Mouse (Mus musculus): ENCODE results near the gene Hist1h4a. TPM values are rescaled to one million over a fixed set of nuclear protein-coding genes. Genes with fewer than 3 reads are reported as not detected.
"Not testable (repeated sequence)": the region's sequence is repeated elsewhere in the genome, so short reads cannot be mapped to it uniquely, and the experiment has no call there.

Gene Hist1h4a
- polyA plus RNA-seq, 2 experiments: 0.57 to 11.8 TPM

DNA sequence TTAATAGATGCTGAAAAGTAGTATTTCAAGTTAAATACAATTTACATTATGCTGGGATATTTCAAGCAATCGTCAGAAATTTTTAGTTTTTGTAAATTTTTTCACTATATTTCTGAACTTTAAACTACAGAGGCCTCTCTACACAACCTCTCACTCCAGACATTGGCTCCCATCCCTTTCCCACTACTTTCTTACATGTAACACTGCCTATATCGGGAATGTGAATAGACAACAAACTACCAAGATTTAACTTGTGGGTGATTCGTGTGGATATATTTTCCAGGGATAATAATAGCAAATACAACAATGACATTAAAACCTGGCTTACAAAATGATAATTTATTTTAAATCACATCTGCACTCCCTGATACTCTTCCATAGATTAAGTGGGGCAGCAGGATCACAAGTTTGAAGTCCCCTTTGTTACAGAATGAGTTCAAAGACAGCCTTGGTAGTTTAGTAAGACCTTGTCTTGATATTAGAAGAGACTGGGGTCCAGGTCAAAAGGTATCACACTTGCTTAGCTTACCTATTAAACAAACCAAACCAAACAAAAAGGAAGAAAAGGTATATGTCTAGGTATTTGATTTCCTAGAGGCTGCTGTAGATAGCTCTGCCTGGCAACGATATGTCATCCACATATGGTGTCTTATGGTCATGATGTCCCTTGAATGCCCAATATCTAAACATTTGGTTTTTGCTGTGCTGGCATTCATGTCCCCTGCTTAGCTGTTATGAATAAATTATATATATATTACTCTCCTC is 7.5 kb downstream of the Hist1h4a start:
- 46% methylated on average over 4 of the region's 4 CpGs for WGBS (ENCODE audit: insufficient replicate concordance)
- DNase-seq (ENCODE audit: low read depth in 3 of 3, low spot score in 3 of 3): no peak
- no peaks in the 10 kb centered on the region for H3K36me3 ChIP-seq (replicated peaks; ENCODE audit: control insufficient read depth, insufficient read depth, low read depth)
- peak overlapping the region; percentile 96 for H3K9ac ChIP-seq (replicated peaks)
- peak overlapping the region; percentile 61 to 64; a peak in 3 of 4 replicates for H3K4me3 ChIP-seq (ENCODE audit: insufficient read depth in 1 of 2, low read depth in 2 of 2, low read length in 2 of 2)
- H3K4me2 ChIP-seq (ENCODE audit: low read depth): peak overlapping the region; percentile 78
- no peak for ATAC-seq (ENCODE audit: insufficient read depth)
- TF ChIP-seq EP300 (IDR thresholded peaks at IDR 0.05; ENCODE audit: low read depth) (no peak), CTCF (IDR thresholded peaks at IDR 0.05; ENCODE audit: low read depth) (no peak)
- peak overlapping the region; percentile 99 for H3K27ac ChIP-seq
- no peaks in the 10 kb centered on the region for H3K27me3 ChIP-seq (ENCODE audit: control insufficient read depth, insufficient read depth, low read length)
- peaks cover 22 to 26% of the 10 kb centered on the region in 2 experiments for H3K4me1 ChIP-seq (replicated peaks; ENCODE audit: control insufficient read depth in 2 of 2, insufficient read depth in 2 of 2, low read length in 1 of 2)
- no peaks in the 10 kb centered on the region for H3K9me3 ChIP-seq (ENCODE audit: control insufficient read depth, low read length)

DNA sequence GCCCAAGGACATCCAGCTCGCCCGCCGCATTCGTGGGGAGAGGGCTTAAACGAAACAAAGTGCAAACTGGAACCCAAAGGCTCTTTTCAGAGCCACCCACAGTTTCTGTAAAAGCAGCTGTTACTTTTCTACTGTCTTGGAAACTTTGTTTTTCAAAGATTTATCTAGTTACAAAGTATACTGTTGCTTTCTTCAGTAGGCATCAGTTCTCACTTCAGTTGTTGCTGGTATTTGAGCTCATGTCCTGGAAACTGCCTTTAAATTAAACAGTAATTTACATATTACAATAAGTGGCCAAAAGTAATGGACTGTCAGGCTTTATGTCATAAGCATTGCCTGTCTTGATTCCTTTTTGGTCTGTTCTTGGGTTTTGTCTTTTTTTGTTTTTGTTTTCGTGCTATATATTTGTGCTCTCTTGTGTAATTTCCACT is 8.3 kb downstream of the Hist1h4a start:
- H3K27ac ChIP-seq: peak overlapping the region; percentile 99
- ATAC-seq (ENCODE audit: insufficient read depth) (no peak), DNase-seq (ENCODE audit: low read depth in 3 of 3, low spot score in 3 of 3) (no peak)
- WGBS (ENCODE audit: insufficient replicate concordance): 3% methylated on average over 6 of the region's 6 CpGs
- peak overlapping the region; percentile 96 for H3K9ac ChIP-seq (replicated peaks)
- no peaks in the 10 kb centered on the region for H3K9me3 ChIP-seq (ENCODE audit: control insufficient read depth, low read length)
- no peak for TF ChIP-seq EP300 (IDR thresholded peaks at IDR 0.05; ENCODE audit: low read depth)
- TF ChIP-seq CTCF (IDR thresholded peaks at IDR 0.05; ENCODE audit: low read depth): no peak
- peak overlapping the region; percentile 78 for H3K4me2 ChIP-seq (ENCODE audit: low read depth)
- H3K36me3 ChIP-seq (replicated peaks; ENCODE audit: control insufficient read depth, insufficient read depth, low read depth): no peaks in the 10 kb centered on the region
- H3K4me1 ChIP-seq (replicated peaks; ENCODE audit: control insufficient read depth in 2 of 2, insufficient read depth in 2 of 2, low read length in 1 of 2): peaks cover 29 to 31% of the 10 kb centered on the region in 2 experiments
- H3K27me3 ChIP-seq (ENCODE audit: control insufficient read depth, insufficient read depth, low read length): no peaks in the 10 kb centered on the region
- H3K4me3 ChIP-seq (ENCODE audit: insufficient read depth in 1 of 2, low read depth in 2 of 2, low read length in 2 of 2): peak overlapping the region; percentile 61 to 64

DNA sequence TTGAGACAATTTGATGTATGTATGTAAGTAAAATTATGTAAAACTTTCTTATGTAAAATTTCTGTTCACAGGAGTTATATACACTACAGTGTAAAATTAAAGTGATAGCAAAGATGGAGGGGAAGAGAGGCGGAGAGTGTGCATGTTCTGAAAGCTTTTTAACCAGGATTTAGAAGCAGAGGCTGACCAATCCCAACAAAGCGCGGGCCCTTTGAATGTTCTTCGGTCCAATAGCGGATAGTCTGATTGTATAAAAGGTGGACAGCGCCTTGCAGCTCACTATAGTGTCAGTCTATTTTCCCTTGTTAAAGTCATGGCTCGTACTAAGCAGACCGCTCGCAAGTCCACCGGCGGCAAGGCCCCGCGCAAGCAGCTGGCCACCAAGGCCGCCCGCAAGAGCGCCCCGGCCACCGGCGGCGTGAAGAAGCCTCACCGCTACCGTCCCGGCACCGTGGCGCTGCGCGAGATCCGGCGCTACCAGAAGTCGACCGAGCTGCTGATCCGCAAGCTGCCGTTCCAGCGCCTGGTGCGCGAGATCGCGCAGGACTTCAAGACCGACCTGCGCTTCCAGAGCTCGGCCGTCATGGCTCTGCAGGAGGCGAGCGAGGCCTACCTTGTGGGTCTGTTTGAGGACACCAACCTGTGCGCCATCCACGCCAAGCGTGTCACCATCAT is 8.8 kb downstream of the Hist1h4a start, which contains the start of gene Hist1h3b:
TSS of gene Hist1h3b (plus strand) at position 201 of the 675 bp plus-strand sequence.
- not testable (repeated sequence) for H3K27me3 ChIP-seq (ENCODE audit: control insufficient read depth, insufficient read depth, low read length); H3K9me3 ChIP-seq (ENCODE audit: control insufficient read depth, low read length); H3K36me3 ChIP-seq (replicated peaks; ENCODE audit: control insufficient read depth, insufficient read depth, low read depth)
- peaks cover 29 to 30% of the 10 kb centered on the region in 2 experiments for H3K4me1 ChIP-seq (replicated peaks; ENCODE audit: control insufficient read depth in 2 of 2, insufficient read depth in 2 of 2, low read length in 1 of 2)
- H3K4me3 ChIP-seq (ENCODE audit: insufficient read depth in 1 of 2, low read depth in 2 of 2, low read length in 2 of 2): peak within 1 kb of the TSS; percentile 61 to 64
- peak within 1 kb of the TSS; percentile 78 for H3K4me2 ChIP-seq (ENCODE audit: low read depth)
- peak; percentile 41 for TF ChIP-seq EP300 (IDR thresholded peaks at IDR 0.05; ENCODE audit: low read depth)
- WGBS (ENCODE audit: insufficient replicate concordance): 1% methylated on average over 18 of the region's 47 CpGs
- DNase-seq (ENCODE audit: low read depth in 3 of 3, low spot score in 3 of 3) (peak; percentile 96 to 98 (median 96)), ATAC-seq (ENCODE audit: insufficient read depth) (peak; percentile 73)
- peak within 1 kb of the TSS; percentile 99 for H3K27ac ChIP-seq
- peak within 1 kb of the TSS; percentile 96 for H3K9ac ChIP-seq (replicated peaks)

DNA sequence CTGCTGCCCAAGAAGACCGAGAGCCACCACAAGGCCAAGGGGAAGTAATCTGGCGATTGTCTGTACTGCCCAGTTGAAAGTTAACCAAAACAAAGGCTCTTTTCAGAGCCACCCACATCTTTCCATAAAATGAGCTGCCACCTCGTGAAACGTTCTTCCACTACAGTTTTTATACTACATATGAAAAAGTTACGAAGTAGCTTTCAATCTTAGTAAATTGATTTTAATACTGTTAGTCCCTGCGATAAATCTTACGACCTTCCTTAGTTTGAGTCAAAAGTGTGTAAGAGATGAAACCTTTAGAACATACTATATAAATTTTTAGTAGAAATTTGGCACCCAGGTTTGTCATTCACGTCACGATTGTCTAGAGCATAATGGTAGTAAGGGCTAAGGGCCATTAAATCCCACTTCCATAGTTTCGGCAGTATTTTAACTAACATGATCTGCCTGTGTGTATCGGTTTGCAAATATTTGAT is 9.5 kb downstream of the Hist1h4a start:
- ATAC-seq (ENCODE audit: insufficient read depth): peak; percentile 32
- peak in 1 of 3 experiments; percentile 66 for DNase-seq (ENCODE audit: low read depth in 3 of 3, low spot score in 3 of 3)
- H3K9ac ChIP-seq (replicated peaks): peak overlapping the region; percentile 87
- no peaks in the 10 kb centered on the region for H3K9me3 ChIP-seq (ENCODE audit: control insufficient read depth, low read length)
- H3K4me3 ChIP-seq (ENCODE audit: insufficient read depth in 1 of 2, low read depth in 2 of 2, low read length in 2 of 2): peak overlapping the region; percentile 51 to 59
- no peaks in the 10 kb centered on the region for H3K36me3 ChIP-seq (replicated peaks; ENCODE audit: control insufficient read depth, insufficient read depth, low read depth)
- H3K27me3 ChIP-seq (ENCODE audit: control insufficient read depth, insufficient read depth, low read length): no peaks in the 10 kb centered on the region
- 1% methylated on average over 11 of the region's 11 CpGs for WGBS (ENCODE audit: insufficient replicate concordance)
- H3K27ac ChIP-seq: peak overlapping the region; percentile 99
- no peak; the same call in 1 of the 2 replicates for TF ChIP-seq EP300 (IDR thresholded peaks at IDR 0.05; ENCODE audit: low read depth)
- no peak for TF ChIP-seq CTCF (IDR thresholded peaks at IDR 0.05; ENCODE audit: low read depth)
- peaks cover 28 to 30% of the 10 kb centered on the region in 2 experiments for H3K4me1 ChIP-seq (replicated peaks; ENCODE audit: control insufficient read depth in 2 of 2, insufficient read depth in 2 of 2, low read length in 1 of 2)
- H3K4me2 ChIP-seq (ENCODE audit: low read depth): peak overlapping the region; percentile 69
